Mouse (Mus musculus) kidney, embryonic 14.5 days (tissue): ENCODE data around the gene Desi1. TPM values are rescaled to one million over a fixed set of nuclear protein-coding genes. Genes with fewer than 3 reads are reported as not detected.
A peak's percentile ranks its signal among the peaks of the same experiment; 100 is the strongest.

ENCODE experiments used
- ATAC-seq: fragments of 200-750 bp; cut with Nextera tagmentation; 2 replicates; pipeline ENCODE4 v1.8.0; 2017; ENCODE audit warnings: moderate number of reproducible peaks, mild to moderate bottlenecking, moderate TSS enrichment, moderate library complexity; ENCODE audit not compliant: low FRiP score, low TSS enrichment
- H3K27ac ChIP-seq: fragments of 300-500 bp; sonication (generic); 2 replicates; pipeline ENCODE4 v1.5.1; 2014; ENCODE audit warnings: low read depth, mild to moderate bottlenecking, low read length, moderate library complexity, mixed read lengths
- H3K27me3 ChIP-seq: fragments of 300-500 bp; sonication (generic); 2 replicates; pipeline ENCODE4 v1.6.1; 2014; ENCODE audit warnings: mild to moderate bottlenecking, low read length; ENCODE audit not compliant: control insufficient read depth, insufficient read depth
- H3K36me3 ChIP-seq: fragments of 300-500 bp; sonication (generic); 2 replicates; pipeline ENCODE4 v1.6.1; 2014; ENCODE audit warnings: low read length, mixed read lengths; ENCODE audit not compliant: control insufficient read depth, insufficient read depth
- H3K4me1 ChIP-seq: fragments of 300-500 bp; sonication (generic); 2 replicates; pipeline ENCODE4 v1.6.1; 2014; ENCODE audit warnings: low read length, mixed read lengths; ENCODE audit not compliant: control insufficient read depth, insufficient read depth
- H3K4me2 ChIP-seq: fragments of 300-500 bp; sonication (generic); replicated peaks from 2 replicates; pipeline ENCODE4 v1.6.1; 2014; ENCODE audit warnings: low read depth, mild to moderate bottlenecking, low read length
- H3K4me3 ChIP-seq: fragments of 300-500 bp; sonication (generic); 2 replicates; pipeline ENCODE4 v1.5.1; 2014; ENCODE audit warnings: mild to moderate bottlenecking, low read length
- H3K9ac ChIP-seq: fragments of 300-500 bp; sonication (generic); 2 replicates; pipeline ENCODE4 v1.6.1; 2014; ENCODE audit warnings: low read depth, mild to moderate bottlenecking, low read length, moderate library complexity
- H3K9me3 ChIP-seq: fragments of 300-500 bp; sonication (generic); 2 replicates; pipeline ENCODE4 v1.6.1; 2016; ENCODE audit warnings: low read length; ENCODE audit not compliant: control insufficient read depth
- WGBS: fragments of 180-500 bp; shearing (Covaris S2); extraction: QIAGEN DNeasy Blood & Tissue Kit; methylation state at CpG from one replicate; pipeline ENCODE4 v1.1.7; 2014; 5-methylcytosine and 5-hydroxymethylcytosine counted together
- polyA plus RNA-seq: library from polyadenylated mRNA; unstranded; fragments of >200 nt; fragmentation: Nextera tagmentation; extraction: Ambion mirVana; gene quantifications from 2 replicates; pipeline ENCODE4 v1.2.1, GENCODE M21; 2014

Gene Desi1
- polyA plus RNA-seq, 1 experiment from 2014 or later = 33.0 TPM

DNA sequence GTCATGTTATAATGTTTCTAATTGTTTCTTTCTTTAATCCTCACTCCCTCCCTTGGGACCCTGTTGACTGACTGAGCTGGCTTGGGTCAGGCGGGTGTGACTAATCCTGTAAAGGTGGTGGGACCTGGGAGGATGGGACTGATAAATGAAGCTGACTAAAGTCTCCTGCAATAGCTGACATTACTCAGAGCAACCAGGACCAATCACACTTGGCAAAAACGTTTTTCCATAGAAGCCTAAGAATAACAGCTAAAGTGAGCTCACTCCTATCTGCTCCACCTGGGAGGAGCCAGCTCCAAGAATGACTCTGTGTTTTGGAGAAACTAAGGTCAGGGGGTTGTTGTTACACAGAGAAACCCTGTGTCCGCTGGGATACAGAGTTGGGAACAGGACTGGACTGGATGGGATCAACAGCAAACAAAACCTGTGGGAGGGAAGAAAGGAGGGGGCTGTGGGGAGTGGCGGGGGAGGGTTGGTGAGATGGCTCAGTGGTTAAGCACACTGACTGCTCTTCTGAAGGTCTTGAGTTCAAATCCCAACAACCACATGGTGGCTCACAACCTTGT, 68.6 kb downstream of the Desi1 start:
- no peaks in the 10 kb centered on the region for H3K36me3 ChIP-seq
- no peaks in the 10 kb centered on the region for H3K9me3 ChIP-seq
- no peaks in the 10 kb centered on the region for H3K4me1 ChIP-seq
- H3K9ac ChIP-seq = no peak overlapping the region
- H3K4me3 ChIP-seq = no peak overlapping the region
- WGBS = 75% methylated on average over 4 of the region's 4 CpGs
- no peak overlapping the region for H3K27ac ChIP-seq
- H3K4me2 ChIP-seq = no peak overlapping the region
- no peak for ATAC-seq
- H3K27me3 ChIP-seq = no peaks in the 10 kb centered on the region

DNA sequence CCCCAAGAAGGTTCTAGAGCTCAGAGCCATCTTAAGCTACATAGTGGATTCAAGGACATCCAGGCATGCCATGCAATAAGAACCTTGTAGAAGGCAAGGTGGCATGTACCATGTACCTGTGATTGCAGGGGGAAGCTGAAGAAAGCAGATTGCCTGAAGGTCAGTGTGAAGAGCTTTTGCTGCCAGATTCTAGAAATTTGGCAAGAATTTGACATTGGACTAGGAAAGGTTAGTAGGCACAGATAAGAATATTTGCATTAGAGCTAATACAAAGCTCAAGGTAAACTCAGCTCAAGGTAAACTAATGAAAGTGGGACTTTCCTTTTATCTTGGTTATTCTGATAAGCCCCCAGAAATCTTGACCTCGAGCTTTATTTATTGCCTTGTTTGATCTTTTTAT, 69.4 kb downstream of the Desi1 start:
- no peaks in the 10 kb centered on the region for H3K27me3 ChIP-seq
- no peaks in the 10 kb centered on the region for H3K36me3 ChIP-seq
- no peaks in the 10 kb centered on the region for H3K9me3 ChIP-seq
- no peak overlapping the region for H3K4me3 ChIP-seq
- no peak overlapping the region for H3K4me2 ChIP-seq
- no peak for ATAC-seq
- H3K9ac ChIP-seq = no peak overlapping the region
- no peak overlapping the region for H3K27ac ChIP-seq
- H3K4me1 ChIP-seq = 0 out of 2 replicates have a peak, but pooled peaks cover 4% of the 10 kb centered on the region
- WGBS = 49% methylated on average over 1 of the region's 1 CpGs

DNA sequence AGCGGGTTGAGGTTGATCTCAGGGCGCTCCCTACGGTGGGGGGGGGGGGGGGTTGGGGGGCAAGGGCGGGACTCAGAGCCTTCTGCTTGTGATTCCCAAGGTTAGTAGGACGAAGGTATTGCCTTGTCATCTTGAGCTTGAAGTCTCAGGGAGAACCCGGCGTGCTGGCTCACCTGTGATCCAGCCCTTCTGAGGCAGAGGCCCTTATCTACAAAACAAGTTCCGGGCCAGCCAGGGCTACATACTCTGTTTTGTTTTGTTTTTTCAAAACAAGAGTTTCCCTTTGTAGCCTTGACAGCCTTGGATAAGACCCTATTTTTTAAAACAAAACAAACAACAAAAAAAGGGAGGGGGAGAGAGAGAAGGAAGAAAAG, 72.6 kb downstream of the Desi1 start:
- ATAC-seq = no peak
- peak overlapping the region; percentile 73 for H3K4me3 ChIP-seq
- H3K9me3 ChIP-seq = no peaks in the 10 kb centered on the region
- H3K27ac ChIP-seq = no peak overlapping the region
- H3K4me1 ChIP-seq = 0 out of 2 replicates have a peak, but pooled peaks cover 4% of the 10 kb centered on the region
- no peaks in the 10 kb centered on the region for H3K36me3 ChIP-seq
- under 1% methylated on average over 5 of the region's 8 CpGs for WGBS
- no peak overlapping the region for H3K9ac ChIP-seq
- H3K27me3 ChIP-seq = no peaks in the 10 kb centered on the region
- peak overlapping the region; percentile 100 for H3K4me2 ChIP-seq

DNA sequence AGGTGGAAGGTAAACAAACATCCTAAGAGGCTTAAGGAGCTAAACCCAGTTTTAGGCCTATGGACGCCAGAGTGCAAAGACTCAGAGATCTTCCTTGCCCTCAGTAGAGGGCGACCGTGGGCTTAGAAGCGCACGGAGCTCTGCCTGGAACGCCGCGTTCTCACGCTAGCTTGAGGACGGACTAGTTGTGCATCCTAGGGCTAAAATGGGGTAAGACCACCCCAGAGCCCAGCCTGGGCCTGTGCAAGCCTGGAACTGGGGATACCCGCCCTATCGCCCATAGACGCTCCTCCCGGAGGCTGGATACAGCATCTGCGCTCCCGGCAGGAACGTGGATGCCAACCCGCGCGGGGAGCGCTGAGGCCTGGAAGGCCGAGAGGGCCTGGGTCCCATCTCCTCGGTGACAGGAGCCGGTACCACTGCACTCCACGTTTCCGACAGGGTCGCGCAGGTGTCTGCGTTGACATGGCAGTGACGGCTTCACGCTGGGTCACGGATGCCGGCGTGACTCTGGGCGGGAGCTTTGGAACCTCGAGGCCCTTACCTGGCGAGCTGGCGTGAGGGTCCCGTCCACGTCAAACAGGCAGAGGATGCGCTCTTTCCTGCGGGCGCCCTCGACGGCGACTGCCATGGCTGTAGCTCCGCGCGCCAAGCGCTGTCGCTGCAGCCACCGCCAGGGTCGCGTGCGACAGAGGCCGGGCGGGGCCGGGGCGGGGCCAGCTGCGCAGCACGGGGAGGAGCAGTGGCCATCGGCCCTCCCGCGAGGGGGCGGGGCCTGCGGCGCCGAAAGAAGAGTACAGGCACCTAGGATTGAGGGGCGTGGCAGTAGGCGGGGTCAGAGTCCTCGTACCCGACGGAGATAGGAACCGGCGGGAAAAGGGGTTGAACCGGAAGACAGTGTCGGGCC, 73.2 kb downstream of the Desi1 start, which contains the start of gene Pmm1:
Gene Pmm1 (minus strand): TSS at position 760 of the 907 bp plus-strand sequence.
- H3K4me3 ChIP-seq = peak within 1 kb of the TSS; percentile 73
- H3K27me3 ChIP-seq = no peaks in the 10 kb centered on the region
- H3K36me3 ChIP-seq = peaks cover 3% of the 10 kb centered on the region
- WGBS = under 1% methylated on average over 77 of the region's 77 CpGs
- peak; percentile 98 for ATAC-seq
- H3K9me3 ChIP-seq = no peaks in the 10 kb centered on the region
- H3K4me1 ChIP-seq = 0 out of 2 replicates have a peak, but pooled peaks cover 4% of the 10 kb centered on the region
- peak within 1 kb of the TSS; percentile 100 for H3K4me2 ChIP-seq
- H3K9ac ChIP-seq = peak within 1 kb of the TSS; percentile 68
- peak within 1 kb of the TSS; percentile 77; the same call in 1 of the 2 replicates for H3K27ac ChIP-seq

DNA sequence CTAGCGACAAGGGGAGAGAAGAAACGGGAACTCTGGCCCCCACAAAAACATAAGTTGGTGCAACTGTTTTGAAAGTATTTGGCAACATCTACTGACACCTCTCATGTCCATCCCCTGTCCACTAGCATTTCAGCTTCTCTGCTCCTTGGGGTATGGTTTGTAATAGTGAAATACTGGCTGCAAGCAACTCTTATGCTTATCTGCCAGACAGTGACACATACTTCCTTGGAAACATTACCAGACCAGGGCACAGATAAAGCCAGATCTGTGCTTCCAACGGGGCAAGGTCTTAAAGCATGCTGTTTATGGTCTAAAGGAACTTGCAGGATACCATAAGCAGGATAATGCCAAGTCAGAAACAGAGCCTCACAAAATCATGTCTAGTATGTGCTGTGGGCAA, 74.8 kb downstream of the Desi1 start:
- no peaks in the 10 kb centered on the region for H3K9me3 ChIP-seq
- 0 out of 2 replicates have a peak, but pooled peaks cover 4% of the 10 kb centered on the region for H3K4me1 ChIP-seq
- H3K4me2 ChIP-seq = no peak overlapping the region
- H3K36me3 ChIP-seq = peaks cover 8% of the 10 kb centered on the region
- H3K4me3 ChIP-seq = no peak overlapping the region
- 87% methylated on average over 3 of the region's 3 CpGs for WGBS
- H3K27me3 ChIP-seq = no peaks in the 10 kb centered on the region
- H3K27ac ChIP-seq = no peak overlapping the region
- ATAC-seq = no peak
- no peak overlapping the region for H3K9ac ChIP-seq

DNA sequence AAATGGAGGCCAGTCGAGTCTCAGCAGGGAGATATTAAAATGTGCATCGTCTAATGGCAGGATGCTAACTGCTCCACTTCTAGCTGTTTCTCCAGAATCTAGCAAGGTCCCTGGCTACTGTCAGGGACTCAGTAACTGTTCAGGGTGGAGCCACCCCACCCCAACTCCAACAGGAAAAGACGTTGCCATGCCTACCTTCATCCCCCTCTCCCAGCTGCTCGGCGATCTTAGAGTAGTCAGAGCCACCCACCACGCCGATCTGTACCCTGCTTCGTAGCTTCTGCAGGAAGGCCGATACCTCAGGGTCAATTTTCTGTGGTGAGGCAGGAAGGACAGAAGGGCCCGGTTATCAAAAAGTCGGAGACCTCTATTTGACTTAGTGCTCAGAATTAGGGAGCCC, 76.1 kb downstream of the Desi1 start:
- Histone ChIP-seq H3K27ac (no peak overlapping the region), H3K27me3 (no peaks in the 10 kb centered on the region), H3K4me1 (0 out of 2 replicates have a peak, but pooled peaks cover 4% of the 10 kb centered on the region), H3K9me3 (no peaks in the 10 kb centered on the region), H3K4me3 (no peak overlapping the region), H3K9ac (no peak overlapping the region), H3K36me3 (peaks cover 8% of the 10 kb centered on the region), H3K4me2 (no peak overlapping the region)
- 87% methylated on average over 11 of the region's 11 CpGs for WGBS
- ATAC-seq = no peak

DNA sequence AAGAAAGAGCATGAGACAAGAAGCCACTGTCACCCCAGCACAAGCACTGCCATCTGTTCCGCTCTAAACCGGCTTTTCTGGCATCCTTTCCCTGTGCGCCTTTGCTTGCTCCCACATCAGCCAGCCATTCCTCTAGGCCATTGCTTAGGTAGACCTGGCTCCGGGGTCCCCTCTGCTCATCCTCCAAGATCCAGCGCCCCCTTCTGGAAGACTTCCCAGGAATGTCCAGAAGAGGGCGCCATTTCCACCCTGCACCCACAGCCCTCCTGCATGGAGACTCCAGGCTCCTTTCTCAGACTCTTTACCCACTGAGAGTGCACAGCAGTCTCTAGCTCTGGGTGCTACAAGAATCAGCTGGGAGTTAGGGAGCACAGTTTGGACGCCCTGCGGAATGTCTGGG, 77.2 kb downstream of the Desi1 start:
- Histone ChIP-seq H3K36me3 (peaks cover 13% of the 10 kb centered on the region), H3K4me3 (no peak overlapping the region), H3K4me2 (no peak overlapping the region), H3K9me3 (no peaks in the 10 kb centered on the region), H3K27ac (no peak overlapping the region), H3K4me1 (0 out of 2 replicates have a peak, but pooled peaks cover 4% of the 10 kb centered on the region), H3K27me3 (no peaks in the 10 kb centered on the region), H3K9ac (no peak overlapping the region)
- 65% methylated on average over 8 of the region's 8 CpGs for WGBS
- ATAC-seq = no peak

DNA sequence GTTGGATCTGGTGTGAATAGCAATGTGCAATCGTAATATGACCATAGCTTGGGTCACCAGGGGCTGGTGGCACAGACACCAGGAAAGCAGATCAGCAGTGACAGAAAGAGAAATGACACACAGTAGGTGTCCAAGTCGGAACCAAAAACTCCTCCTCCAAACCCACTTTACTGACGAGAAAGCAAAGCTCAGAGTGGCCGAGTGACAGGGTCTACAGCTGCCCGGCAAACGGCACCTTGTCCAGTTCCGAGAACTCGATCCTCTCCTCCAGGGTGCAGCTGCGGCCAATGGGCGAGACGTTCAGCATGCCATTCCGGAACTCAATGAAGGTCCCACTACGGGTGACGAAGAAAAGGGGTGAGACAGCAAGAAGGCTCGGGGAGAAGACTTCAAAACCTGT, 78.2 kb downstream of the Desi1 start:
- Histone ChIP-seq H3K9me3 (no peaks in the 10 kb centered on the region), H3K9ac (no peak overlapping the region), H3K4me3 (no peak overlapping the region), H3K4me2 (no peak overlapping the region), H3K27ac (no peak overlapping the region), H3K36me3 (peaks cover 19% of the 10 kb centered on the region), H3K4me1 (0 out of 2 replicates have a peak, but pooled peaks cover 4% of the 10 kb centered on the region), H3K27me3 (no peaks in the 10 kb centered on the region)
- 92% methylated on average over 15 of the region's 15 CpGs for WGBS
- no peak for ATAC-seq

DNA sequence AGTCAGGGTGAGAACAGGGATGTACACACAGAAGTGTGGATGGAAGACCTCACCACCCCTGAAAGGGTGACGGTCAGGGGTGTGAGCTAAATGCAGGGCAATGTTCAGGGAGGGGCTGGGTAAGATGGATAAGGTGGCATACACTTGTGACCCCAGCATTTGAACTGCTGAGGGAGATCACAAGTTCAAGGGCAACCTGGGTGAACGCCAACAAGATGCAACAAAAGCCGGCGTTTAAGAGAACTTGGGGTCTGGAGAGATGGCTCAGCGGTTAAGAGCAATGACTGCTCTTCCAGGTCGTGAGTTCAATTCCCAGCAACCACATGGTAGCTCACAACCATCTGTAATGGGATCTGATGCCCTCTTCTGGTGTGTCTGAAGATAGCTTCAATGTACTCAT, 78.9 kb downstream of the Desi1 start:
- no peak for ATAC-seq
- 93% methylated on average over 6 of the region's 6 CpGs for WGBS

More for the DNA sequence above, 78.9 kb downstream of the Desi1 start:
- no peaks in the 10 kb centered on the region for H3K27me3 ChIP-seq
- no peak overlapping the region for H3K9ac ChIP-seq
- no peak overlapping the region for H3K4me2 ChIP-seq
- H3K4me1 ChIP-seq = 0 out of 2 replicates have a peak, but pooled peaks cover 1% of the 10 kb centered on the region
- H3K4me3 ChIP-seq = no peak overlapping the region
- no peaks in the 10 kb centered on the region for H3K9me3 ChIP-seq
- H3K36me3 ChIP-seq = peaks cover 19% of the 10 kb centered on the region
- no peak overlapping the region for H3K27ac ChIP-seq
